Mouse (Mus musculus): Measurements from ENCODE around the gene Adamts7.

GRCm38 (mm10) chr9:90208655-90209054 lies 45.8 kb downstream of the Adamts7 start:
- TF ChIP-seq CTCF (IDR thresholded peaks at IDR 0.05; ENCODE audit: insufficient read depth, low read length) (no peak), POLR2A (IDR thresholded peaks at IDR 0.05; ENCODE audit: borderline replicate concordance, extremely low read depth, low read depth, low read length) (no peak)
